Mouse (Mus musculus) testis, postnatal 14 days (tissue): Measurements from ENCODE around the gene Dnajc6.

ENCODE experiments used
- DNase-seq: peaks from one replicate; pipeline ENCODE4 v3.0.0; 2021; ENCODE audit warnings: low spot score

The Dnajc6 gene

GRCm38 (mm10) chr4:101507571-101508422 lies 11.3 kb downstream of the Dnajc6 start:
- DNase-seq, result no peak

DNA sequence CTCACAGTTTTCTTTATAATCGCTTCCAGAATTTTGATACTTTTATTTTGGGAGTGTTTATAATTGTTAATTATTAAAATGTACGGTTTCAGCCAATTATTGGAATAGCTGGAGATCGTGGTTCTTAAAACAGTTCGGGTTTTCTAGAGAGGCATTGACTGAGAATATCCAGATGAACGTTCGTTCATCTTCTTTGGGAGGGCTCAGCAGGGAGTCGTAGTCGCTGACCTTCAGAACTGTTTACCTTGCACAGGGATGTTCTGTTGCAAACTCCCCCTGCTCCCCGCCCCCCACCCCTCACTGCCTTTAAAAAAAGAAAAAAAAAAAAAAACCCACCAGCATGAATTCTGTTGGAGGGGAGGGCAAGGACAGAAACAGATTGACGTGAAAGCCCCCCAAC lies 12.0 kb downstream of the Dnajc6 start:
- no peak for DNase-seq

- peak; percentile 52 for DNase-seq
Measured at GRCm38 (mm10) chr4:101508851-101509577, 12.6 kb downstream of the Dnajc6 start.

DNA sequence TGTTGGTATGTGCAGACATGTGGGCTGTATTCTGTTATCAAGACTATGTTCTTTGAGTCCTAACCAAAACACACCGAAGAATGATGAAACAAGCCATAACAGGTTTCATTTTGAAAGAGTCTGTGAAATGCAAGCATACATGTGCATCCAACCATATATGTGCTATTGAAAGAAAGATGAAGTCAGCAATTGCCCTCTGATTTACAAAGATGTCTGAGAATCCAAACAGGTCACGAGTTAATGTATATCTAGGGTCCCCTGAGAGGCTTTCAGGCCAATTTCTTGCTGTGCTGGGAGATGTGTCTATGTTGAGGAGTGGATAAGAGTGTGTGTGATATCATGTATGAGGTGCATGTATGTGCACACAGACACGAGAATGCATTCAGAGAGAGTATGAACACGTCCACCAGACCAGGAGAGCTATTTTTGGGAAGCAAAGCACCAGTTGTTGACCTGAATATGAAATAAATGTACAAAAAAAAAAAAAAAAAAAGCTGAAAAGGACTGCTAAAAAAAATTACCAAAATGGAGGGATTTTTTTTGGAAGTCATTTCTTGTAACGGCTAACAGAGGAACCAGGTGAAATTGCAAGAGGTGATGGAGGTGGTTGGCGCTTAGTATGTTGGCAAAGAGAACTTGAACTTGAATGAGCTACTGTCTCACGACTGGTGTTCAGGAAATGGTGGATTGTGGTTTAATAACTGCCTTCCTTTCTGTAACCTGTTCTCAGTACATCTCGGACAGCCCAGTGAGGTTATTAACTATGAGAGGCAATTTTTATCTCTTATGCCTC lies 13.9 kb downstream of the Dnajc6 start:
- DNase-seq, result no peak

DNA sequence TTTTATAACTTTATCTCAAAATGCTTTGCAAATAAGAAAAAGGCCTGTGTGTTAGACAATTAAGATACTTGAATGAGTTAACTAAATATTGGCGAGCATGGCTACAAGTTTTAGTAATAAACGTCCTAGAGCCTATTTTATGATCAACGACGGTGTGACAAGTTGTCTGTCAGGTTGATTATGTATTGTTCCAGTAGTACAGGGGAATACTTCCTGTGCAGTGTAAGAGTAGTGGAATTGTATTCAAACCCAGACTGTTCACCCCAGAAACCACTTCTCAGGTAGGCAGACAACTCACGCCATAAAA lies 14.4 kb downstream of the Dnajc6 start:
- no peak for DNase-seq

DNA sequence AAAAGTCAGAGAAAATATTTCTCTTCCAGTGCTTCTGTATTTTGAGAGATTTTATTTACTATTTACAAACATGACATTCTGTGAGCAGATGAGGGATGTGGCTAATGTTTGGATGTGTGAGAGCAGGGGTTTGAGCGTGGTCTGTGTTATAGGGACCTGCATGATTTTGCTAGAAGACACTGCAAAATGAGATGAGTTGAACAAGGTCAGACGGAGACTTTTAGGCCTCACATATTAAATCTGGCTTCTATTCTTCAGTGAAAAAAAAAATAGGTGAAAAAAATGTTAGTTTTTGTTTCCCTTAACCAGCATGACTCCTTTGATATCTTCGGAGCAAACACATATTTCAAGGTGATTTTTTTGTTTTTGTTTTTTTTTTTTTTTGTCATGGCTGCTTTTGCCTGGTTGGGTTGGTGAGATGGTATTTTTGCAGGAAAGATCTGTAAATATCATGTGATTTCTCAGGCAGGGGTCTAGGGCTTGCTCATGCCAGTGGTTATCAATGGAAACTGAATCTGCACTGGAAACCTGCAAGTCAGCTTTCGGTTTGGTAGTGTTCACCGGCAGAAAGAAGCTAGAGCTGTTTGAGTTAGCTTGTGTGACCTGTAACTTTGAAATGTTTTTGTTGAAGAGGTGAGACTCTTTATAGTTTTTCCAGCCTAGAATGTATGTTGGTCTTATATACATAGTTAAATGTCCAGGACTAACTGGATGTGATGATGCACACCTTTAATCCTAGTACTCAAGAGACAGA lies 15.5 kb downstream of the Dnajc6 start:
- no peak for DNase-seq

- no peak for DNase-seq
Measured at GRCm38 (mm10) chr4:101513251-101513650, 16.8 kb downstream of the Dnajc6 start.

DNA sequence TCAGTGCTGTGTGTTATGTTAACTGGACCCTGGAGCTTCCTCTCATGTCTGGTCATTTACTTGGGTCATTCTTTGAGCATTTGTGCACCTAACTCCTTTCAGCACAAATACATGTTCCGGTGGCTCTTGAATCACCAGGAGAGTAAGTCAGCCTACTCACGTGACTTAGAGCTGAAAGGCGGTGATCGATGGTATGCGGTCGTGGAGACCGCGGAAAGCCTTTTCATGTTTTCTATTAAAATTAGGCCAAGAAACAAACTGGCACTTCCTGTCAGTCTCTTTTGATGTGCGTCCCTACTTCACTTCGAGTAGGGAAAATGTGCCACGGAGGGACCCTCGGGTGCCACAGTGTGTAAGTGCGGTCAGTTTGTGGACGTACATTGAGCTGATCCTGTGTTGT lies 19.4 kb downstream of the Dnajc6 start:
- no peak for DNase-seq

DNA sequence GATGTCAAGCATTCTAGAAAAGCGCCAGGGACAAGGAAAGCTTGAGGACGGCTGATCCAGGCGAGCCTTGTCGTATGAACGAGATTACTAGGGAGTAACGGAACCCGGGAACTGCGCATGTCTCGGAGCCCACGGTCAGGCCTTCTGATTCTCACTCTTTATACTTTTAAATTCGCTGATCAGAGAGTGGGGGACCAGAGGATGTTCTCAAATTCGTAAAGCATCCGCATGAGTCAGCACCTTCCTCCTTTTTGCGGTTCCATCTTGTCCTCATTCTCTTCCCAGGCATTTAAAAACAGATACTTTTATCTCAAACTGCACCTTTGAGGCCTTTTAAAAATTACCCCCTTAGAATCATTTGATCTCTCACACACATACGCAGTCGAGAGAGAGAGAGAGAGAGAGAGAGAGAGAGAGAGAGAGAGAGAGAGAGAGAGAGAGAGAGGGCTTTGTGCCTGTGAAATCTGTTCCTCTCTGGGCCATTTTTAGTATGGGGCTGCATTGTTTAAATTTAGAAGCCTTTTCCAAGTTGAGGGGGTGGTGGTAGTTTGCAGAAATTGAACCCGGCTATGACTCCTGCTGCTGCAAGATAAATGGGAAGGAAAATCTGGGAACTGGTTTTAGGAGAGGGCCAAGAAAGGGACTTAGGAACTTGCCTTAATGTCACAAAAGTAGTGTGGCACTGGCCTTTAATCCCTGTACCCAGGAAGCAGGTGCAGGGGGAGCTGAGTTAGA lies 20.2 kb downstream of the Dnajc6 start:
- DNase-seq, result no peak

- no peak for DNase-seq
Measured at GRCm38 (mm10) chr4:101531901-101532300, 35.5 kb downstream of the Dnajc6 start.

DNA sequence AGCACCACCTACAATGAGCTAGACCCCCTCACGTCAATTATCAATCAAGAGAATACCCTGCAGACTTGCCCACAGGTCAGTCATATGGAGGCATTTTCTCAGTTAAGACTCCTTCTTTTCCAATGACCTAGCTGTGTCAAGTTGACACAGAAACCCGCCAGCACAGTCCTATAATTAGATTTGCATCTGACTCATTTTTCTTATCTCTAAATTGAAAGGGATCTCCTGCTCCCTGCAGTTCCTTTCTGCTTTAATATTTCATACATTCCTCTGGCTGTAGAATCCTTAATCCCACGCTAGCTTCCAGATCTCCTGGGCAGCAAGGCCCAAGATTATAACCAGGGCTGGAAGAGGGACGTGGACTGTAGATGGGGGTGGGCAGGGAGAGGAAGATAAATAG lies 44.1 kb downstream of the Dnajc6 start:
- DNase-seq, result no peak

DNA sequence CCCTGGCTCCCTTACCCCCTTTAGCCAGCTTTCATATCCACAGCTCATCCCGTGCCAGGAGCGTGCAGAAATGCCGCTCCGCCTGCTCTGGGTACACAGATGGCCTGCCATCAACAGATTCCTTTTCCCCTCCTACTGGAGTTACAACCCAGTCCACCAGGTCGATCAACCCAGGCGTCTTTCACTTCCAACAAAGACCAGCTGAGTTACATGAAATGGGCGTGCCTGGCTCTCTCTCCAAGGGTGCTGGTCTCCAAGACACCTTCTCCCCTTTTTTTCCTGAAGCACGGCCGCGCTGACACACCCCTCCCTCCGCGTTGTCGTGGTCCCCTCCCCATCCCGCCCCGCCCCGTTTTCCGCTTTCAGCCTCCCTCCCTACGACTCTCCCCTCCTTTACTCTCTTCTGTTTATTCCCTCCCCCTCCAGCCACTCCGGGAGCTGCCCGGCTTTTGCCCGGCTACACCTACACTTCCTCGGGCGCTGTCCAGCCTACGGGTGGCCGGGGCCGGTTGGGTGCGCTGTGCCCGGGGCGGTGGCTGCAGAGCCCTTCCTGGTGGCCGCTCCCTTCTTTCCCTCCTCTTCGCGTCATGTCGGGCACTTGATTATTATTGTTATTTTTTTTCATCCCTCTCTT lies 53.6 kb downstream of the Dnajc6 start:
- DNase-seq, result peak; percentile 39

DNA sequence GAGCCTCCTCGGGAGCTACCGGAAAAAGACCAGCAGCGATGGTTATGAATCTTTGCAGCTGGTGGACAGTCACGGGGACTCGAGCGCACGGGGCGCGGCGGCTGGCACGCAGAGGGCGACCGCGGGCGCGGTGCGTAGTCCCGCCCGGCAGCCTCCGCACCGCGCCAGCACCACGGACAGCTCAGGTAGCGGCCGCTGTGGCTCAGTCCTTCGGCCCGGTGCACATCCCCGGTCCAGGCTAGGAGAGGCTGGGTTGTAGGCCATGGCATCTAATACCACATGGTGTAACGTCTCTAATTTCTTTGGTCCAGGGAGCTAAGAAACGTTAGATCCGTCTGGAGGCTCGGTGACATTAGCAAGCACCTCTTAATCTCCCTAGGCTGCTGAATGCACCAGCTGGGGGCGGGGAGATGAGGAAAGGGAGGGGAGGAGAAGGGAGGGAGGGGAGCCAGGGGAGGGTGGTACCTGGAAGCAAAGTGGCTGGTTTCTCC lies 54.3 kb downstream of the Dnajc6 start:
- DNase-seq, result peak; percentile 24

- no peak for DNase-seq
Measured at GRCm38 (mm10) chr4:101551425-101551824, 55.0 kb downstream of the Dnajc6 start.

- no peak for DNase-seq
Measured at GRCm38 (mm10) chr4:101552372-101552771, 55.9 kb downstream of the Dnajc6 start.

DNA sequence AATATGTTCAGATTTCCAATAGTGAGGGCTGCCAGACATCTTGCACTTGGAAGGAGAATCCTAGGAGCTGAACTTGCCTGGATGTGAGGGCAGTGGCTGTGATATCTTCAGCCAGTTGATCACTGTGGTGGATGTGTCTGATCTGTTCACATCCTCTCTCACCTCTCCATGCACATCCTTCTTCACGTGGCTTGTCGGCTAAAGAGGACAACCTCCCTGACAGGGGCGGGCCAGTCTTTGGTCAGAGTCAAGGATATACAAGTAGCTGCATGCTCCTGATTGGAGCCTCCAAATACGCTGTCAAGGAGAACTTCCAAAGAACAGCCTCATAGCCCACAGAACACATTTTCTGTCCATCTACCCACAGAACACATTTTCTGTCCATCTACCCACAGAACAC lies 58.6 kb downstream of the Dnajc6 start:
- no peak for DNase-seq

DNA sequence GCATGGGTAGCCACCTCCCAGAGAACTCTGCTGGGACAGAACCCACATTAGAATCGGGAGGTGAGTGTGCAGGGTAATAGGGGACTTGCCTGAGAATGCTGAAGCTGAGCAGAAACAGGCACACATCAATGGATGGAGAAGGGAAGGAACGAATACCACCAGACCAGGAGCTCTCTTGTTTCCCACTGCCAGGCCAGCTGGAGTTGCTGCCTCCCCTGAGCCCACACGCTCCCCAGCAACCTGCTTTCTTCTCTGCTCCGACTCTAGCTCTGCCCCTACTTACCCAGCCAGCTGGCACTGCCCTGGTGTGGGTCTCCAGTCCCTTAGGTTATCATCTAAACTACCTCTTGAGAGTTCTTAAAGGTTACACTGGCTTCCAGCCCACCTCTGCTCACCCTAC lies 63.7 kb downstream of the Dnajc6 start:
- DNase-seq, result no peak

- DNase-seq, result no peak
Measured at GRCm38 (mm10) chr4:101562836-101563235, 66.4 kb downstream of the Dnajc6 start.

DNA sequence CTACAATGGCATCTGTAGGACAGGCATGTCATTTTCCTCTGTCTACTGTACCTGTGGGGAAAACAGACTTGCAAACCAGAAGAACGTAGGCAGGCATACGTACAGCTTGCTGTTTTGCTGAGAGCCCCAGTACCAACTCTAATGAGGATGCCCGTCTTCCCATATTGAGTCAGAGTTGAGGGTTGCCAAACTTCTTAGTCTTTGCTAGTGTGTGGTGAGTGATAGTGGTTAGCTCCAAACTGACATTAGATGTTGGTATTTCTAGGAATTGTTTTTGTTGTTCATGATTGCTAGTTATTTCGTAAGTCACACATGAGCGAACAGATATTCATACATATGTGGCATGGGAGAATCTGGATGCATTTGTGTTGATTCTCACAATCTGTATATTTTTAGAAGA lies 67.2 kb downstream of the Dnajc6 start:
- DNase-seq, result no peak

DNA sequence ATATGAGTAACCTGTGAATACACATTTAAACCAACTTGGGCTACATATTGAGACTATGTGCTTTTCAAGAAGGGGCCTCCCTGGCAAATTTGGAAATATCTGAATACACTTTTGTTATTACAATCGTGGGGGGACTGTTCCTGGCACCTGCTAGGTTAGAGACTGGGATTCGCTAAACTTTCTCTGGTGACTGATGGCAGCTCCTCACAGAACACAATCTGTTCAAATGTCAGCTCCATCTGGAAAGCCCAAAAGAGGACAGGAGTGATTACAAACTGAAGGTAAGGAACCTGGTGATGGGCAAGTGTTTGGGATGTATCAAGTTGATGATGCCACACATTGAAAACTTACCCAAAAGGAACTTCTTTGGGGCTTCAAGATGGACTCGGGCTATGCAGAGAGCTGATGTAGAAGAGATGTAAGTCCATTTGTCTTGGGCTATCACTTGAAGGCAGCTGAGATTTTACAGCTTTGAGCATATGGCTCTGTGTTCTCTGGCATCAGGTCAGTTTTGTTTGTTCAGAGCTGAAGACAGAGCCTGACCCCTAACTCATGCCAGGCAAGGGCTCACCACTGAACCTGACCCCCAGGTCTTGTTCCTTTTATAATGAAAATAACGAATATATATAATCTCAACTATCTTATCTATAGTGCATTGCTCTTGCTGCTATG lies 68.4 kb downstream of the Dnajc6 start:
- DNase-seq, result no peak
